Mouse (Mus musculus): Measurements from ENCODE around the gene Armc9.

The Armc9 gene

DNA sequence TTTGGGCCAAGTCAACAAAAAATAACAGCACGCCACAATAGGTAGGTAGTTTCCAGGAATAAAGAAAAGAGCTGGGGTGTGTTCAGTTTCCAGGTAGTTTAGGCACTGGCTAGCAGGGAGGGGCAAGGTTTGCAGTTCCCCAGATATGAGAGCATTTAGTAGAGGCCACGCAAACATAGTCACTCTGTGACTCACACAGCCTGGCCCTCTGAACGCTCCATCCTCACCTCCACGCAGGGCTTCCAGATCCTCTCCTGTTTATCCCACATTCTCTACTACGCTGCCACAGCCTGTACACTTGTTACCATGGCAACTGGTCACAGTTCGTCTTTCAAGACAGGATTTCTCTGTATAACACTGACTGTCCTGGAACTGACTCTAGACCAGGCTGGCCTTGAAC is 70.6 kb downstream of the Armc9 start:
- DNase-seq (ENCODE audit: low read depth, low spot score), result peak; percentile 27

DNA sequence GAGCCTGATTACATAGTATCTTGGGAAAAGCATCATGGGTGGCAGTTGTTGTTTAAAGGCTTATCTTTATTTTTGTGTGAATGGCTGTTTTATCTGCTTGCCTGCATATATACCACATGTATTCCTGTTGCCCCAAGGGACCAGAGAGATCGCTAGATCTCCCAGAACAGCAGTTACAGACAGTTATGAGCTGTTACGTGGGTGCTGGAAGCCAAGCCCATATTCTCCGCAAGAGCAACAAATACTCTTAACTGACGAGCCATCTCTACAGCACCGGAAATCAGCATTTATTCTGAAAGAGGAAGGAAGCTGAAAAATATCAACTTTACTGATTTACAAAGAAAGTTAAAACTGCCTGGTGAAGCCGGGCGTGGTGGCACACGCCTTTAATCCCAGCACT is 74.1 kb downstream of the Armc9 start:
- no peak for DNase-seq (ENCODE audit: low read depth, low spot score)

DNA sequence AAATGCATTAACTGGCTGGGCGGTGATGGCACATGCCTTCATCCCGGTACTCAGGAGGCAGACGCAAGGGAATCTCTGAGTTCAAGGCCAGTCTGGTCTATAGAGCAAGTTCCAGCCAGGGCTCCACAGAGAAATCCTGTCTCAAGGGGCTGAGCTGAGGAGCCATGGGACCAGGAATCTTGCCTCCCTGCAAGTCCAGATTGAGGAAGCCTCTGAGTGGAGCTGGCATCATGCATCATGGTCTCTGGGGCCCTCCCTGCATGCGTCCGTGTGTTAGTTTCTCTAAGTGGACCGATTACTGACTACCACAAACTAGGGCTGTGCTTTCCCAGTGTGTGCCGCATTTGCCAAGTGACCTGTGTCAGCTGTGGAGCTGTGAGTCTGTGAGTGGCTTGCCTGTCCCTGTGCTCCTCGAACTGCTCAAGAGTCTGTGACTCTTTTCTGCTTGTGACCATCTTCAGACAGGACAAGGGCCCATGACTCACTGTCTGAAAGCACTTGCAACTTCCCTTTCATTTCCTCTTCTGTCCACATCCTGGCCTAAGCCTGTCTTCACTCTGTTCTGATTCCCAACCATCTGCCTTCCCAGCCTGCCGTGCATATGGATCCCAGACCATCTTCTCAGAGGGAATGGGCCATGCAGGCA is 74.7 kb downstream of the Armc9 start:
- DNase-seq (ENCODE audit: low read depth, low spot score), result no peak

DNA sequence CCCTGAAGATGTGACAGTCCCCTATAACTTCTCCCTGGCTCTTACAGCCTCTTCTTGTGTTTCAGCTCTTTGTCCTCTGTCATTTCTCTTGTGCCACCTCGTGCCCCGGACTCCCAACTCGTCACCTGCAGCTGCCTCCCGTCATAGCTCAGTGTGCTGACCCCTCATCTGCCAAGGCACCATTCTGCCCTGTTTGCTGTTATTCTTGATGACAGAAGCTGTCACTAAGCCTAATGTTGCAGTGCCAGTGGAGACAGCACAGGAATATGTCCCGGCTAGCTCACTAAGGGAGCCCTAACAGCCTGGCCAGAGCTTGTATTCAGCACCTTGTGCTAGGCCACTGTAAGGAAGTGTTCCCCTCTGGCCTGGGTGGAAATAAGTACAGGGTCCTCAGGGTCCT is 78.1 kb downstream of the Armc9 start:
- DNase-seq (ENCODE audit: low read depth, low spot score), result no peak

DNA sequence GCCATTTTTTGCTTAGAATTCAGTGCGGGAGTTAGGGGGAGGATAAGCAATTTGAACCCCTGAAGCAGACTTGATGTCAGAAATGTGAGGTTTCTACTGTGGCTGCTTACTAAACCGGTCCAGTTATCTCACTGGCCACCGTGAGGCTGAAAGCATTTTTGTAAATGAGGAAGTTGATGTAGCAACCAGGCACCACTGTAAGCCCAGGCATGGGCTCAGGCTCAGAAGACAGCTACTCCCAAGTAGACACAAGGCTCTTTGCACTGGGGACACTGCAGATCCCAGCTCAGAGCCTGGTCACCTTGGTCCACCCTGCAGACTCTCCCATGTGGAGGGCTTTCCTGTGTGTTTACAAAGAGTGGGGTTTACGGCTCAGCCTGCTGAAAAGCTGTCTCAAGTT is 79.2 kb downstream of the Armc9 start:
- no peak for DNase-seq (ENCODE audit: low read depth, low spot score)

DNA sequence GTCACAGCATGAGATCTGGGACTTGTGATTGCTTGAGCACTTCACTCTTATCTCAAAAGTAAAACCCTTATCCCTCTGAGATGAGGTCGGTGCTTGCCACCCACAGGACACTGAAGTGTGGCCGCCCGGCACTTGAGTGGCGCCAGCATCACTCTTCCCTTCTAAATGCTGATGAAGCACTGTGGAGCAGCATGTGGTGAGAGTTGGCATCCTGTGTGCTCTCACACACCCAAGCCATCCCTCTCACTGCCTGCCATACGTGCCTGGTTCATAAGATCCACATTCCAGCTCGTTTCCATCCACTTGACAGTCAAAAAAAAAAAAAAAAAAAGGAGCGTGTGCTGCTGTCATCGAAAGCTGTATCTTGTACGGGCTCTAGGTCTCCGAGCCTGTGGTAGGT is 80.5 kb downstream of the Armc9 start:
- no peak for DNase-seq (ENCODE audit: low read depth, low spot score)

DNA sequence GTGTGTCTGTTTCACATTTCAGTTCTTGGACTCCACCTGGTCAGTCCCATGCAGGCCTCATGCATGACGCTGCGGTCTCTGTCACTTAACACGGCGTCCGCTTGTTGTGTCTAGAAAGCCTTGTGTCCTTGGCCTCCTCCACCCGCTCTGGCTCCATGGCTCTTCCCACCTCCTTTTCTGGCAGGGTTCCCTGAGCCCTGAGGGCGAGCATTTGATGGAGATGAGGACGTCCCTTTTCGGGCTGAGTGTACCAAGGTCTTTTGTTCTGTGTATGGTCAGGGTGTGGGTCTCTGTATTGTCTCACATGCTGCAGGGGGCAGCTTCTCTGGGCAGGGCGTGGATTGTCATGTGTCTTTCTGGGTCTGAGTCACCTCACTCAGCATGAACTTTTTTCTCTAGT is 81.9 kb downstream of the Armc9 start:
- DNase-seq (ENCODE audit: low read depth, low spot score), result no peak

DNA sequence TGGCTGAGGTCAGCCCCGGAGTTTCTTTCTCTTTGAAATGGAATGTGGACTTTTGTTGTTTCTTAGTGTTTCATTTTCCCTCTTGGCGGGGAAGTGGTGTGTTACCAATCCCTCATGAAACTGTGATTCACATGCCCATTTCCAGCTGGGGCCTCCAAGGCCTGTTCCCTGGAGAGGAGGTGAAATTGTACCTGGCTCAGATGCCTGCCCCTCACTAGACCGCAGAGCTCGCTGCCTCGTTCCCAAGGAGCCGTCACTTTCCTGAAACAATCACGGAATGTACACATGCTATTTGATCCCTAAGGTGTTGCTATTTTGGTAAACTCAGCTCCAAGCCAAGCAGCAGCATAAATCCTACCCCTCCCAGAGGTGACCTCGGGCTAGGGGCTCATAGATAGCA is 84.4 kb downstream of the Armc9 start:
- no peak for DNase-seq (ENCODE audit: low read depth, low spot score)

DNA sequence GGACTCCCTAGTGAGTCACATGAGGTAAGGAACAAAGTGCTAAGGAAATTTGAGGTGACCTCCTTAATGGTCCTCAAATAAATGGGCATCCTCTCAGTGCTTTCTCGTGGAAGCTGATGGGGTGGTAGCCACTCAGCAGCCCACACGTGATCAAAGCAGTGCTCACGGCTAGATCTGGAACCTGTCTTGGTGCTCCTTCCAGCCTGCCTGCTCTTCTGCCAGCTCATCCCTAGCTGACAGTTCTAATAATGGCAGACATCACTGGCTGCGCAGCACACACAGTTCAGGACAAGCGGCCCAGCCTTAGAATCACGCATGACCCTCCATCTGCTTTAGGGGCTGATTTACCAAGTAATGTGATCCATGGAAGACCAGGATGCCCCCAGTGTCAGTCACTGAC is 85.3 kb downstream of the Armc9 start:
- no peak for DNase-seq (ENCODE audit: low read depth, low spot score)

DNA sequence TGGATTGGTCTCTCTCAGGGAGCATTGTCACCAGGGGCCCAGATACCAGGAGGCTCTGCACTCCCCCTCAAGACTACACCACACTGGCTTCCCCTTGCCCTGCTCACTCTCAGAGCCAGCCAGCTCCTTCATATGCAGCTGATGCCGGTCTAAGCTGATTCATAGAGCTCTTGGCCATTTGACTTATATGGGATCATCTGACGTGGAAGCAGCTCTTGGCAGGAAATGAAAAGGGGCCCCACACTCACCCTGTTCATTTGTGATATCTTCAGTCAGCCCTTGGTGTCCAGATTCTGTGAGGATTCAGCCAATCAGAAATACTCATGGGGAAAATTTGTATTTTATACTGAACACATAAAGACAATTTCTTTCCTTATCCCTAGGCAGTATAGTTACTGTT is 86.4 kb downstream of the Armc9 start:
- no peak for DNase-seq (ENCODE audit: low read depth, low spot score)

DNA sequence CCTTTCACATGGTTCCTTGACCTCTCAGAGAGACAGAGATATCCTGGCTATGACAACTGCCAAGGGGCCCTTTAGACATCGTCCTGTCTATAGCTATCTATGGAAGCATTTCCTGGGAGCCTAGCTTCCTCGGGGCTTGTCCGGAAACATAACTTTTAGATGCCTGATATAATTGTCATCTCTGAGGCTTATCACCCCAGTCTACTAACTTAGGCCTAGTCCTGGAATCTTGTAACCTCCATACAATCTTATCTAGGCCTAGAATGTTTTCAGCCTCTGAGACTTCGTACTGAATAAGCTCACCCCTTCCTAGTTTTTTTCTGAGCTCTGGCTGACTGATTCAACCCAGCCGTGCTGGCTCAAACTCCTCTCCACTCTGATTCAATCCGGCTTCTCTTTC is 88.9 kb downstream of the Armc9 start:
- DNase-seq (ENCODE audit: low read depth, low spot score), result no peak

DNA sequence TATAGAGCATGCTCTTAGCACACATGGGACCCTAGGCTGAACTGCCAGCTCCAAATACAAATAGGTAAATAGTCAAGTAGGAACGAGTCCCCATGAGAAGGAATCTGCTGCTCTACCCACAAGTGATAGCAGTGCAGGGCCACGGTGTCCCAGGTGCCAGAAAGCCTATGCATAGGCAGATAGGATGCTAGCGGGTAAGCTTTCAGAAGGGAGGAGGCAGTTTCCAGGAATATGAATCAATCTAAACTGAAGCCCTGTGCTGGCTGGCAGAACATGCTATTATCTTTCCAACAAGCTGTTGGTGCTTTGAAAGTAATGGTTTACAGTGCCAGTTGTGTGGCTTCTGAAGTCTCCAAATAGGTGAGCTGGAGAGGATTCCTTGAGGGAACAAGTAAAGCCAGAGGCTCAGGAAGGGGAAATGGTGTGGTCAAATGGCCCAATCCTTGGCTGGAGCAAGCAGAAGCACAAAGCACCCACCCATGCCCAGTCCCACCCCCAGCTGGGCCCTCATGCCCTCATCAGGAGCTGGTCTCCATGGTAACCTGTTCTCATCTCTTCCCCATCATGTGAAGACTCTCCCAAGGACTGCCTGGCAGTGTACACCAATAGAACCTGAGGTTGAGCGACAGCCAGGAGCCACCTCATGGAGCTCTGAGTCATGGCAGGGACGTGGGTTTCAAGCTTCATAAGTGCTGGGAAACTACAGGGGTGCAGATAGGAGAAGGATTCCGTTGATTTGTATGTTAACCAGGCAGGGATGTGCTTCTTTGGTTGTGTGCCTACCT is 90.9 kb downstream of the Armc9 start:
- no peak for DNase-seq (ENCODE audit: low read depth, low spot score)

DNA sequence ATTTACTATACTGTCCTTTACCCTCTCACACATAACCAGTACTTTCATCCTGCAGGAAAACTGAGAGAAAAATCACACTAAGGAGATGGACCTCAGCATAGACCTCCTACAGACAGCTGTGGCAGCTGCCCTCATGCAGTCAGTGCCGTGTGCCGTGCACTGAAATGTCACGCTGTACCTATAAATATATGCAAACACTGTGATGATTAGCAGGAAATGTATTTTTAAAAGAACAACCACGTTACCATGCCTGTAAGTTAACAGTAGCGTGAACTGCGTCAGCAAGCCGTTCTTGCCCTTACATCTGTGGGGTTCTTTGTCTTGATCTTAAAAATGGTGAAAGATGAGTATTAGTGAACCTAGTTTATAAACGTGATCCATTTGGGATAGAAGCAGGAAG is 98.8 kb downstream of the Armc9 start:
- no peak for DNase-seq (ENCODE audit: low read depth, low spot score)

DNA sequence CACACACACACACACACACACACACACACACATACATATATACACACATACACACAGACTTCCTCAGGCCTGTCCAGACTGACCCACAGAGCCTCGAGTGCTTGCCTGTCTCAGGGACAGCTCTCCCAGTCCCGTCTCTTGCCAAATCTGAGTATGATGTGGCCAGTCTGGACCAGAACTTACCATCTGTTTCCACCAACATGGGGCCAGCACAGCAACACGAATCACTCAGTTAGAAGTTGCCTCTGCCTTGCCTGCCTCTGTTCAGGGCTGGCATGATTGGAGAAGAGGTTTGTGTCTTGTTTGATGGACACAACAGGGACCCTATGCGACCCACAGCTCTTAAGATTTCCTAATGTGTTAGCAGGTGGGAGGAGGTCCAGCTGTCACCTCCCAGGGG is 101.7 kb downstream of the Armc9 start:
- DNase-seq (ENCODE audit: low read depth, low spot score), result no peak

DNA sequence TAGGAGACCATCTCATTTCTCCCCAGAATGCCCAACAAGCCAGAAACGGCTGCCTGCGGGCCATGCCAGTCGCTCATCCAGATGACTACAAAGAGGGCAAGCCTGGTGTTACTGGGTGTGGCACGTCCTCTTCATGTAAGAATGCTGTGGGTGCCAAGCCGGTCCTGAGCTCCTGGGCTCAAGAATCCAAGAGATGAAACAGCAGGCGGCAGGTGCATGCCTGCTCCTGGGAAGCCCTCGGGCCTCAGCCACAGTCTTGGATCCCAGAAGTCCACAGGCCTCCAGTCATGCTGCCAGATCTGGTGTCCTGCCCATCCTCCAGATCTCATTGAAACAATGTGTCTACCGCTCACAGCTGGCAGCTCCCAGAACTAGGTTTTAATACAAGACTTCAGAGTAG is 102.6 kb downstream of the Armc9 start:
- no peak for DNase-seq (ENCODE audit: low read depth, low spot score)

DNA sequence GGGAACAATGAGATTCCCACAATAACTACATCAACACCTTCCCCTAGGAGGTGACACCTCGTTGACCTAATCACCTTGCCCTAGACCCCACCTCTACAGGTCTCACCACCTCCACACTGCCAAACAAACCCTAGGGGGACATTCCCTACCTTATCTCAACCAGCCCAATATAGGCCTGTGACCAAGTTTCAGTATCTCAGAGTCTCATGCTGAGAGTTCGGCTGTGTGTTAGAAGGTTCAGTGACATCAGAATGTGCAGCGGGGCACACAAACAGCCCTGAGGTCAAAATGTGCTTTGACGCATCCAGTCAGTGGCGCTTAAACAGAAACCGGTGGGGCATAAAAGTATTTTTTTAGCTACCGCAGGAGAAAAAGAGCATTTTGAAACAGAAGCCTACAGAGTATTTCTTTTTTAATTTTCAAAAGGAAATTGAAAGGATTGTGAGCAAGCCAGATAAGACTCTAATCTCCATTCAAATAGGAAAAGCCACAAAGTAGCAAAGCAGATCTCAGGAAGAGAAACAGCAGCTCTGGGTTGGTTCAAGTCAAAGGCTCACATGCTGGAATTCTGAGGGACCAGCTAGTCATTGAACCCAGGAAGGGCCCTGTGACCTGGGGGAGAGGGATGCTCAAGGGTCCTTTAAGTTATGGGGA is 103.7 kb downstream of the Armc9 start:
- DNase-seq (ENCODE audit: low read depth, low spot score), result no peak

DNA sequence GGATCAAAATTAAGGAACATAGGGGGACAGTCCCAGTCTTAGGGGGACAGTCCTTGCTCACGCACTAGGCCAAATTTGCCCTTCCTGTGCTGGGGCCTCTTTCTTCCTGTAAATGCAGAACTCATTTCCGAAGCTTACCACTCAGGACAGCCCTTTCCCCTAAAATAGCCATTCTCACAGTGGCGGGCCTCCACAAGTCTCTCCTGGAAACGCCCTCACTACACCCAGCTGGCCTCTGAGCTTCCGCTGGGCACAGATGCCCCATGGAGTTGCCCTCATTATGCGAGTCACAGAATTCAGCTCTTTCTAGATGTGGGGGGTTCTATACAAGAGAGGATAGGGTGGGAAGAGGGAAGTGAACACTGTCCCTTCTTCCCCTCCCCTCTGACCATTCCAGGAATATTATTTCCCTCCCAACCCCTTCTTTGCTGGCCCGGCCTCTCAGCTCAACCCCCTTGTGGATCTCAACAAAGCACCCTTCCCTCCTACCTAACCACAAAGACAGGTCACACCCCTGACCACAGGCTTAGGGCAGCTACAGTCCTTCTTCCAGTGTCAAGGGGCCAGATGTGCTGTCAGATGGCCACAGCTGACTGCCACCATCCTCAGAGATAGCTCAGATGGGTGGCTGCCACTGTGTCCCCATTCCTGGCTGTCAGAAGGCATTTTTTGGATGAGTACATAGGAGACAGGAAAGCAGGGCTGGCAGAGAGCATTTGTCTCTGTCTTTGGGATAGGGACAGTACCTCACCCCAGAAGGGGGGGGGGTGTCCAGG is 109.2 kb downstream of the Armc9 start:
- no peak for DNase-seq (ENCODE audit: low read depth, low spot score)

DNA sequence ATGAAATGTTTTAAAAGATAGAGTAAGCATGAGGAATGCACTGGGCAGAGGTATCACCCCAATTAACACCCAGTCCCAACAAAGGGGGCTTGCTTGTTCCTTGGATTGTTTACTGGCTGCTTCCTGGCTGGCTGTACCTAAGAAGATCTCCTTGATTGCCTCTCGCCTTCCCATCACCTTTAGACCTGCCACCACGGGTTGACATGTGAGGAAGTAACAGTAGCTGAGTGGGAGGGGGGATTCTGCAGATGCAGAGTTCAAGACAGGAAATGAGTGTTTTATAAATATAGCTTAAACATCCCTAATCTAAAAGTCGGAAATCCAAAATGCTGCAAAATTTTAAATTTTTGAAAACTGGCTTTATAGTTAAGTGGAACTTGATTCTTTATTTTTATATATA is 110.5 kb downstream of the Armc9 start:
- no peak for DNase-seq (ENCODE audit: low read depth, low spot score)

DNA sequence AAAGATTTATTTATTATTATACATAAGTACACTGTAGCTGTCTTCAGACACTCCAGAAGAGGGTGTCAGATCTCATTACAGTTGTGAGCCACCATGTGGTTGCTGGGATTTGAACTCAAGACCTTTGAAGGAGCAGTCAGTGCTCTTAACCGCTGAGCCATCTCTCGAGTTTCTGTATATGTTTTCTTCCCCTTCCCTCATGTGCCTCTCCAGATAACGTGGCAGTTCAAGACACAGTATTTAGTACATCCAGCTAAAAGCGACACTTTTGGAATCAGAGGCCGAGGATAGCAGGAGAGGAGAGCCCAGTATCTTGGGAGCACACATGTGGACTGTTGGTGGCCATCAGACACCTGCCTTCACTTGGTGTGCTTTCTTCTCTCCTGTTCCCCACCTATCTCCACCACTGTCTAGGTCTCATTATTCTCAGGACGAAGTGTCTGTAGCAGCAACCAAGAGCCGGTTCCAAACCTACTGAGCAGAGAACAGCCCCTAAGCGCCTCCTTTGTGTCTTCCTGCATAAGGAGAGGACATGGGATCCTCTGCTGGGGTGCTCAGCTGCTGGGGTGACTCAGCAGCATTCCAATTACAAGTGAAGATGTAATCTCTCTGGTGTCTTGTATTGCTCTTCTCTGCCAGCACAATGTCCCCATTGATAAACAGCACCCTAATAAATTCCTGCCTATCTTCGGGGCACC is 114.1 kb downstream of the Armc9 start:
- no peak for DNase-seq (ENCODE audit: low read depth, low spot score)

DNA sequence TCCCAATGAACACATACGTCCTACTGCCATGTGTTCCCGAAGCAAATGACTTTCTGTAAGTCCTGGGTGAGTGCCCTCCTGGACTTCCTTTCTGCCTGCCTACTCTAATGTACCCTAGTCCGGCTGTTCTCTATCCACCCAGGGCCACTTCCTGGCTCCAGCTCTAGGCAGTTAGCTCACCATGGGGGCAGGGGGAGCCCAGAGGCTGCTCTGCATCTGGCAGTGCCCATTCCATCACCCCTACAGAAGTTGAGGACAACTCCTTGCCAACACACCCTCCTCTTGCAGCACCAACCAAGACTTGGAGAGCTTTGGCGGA is 114.6 kb downstream of the Armc9 start:
- no peak for DNase-seq (ENCODE audit: low read depth, low spot score)

DNA sequence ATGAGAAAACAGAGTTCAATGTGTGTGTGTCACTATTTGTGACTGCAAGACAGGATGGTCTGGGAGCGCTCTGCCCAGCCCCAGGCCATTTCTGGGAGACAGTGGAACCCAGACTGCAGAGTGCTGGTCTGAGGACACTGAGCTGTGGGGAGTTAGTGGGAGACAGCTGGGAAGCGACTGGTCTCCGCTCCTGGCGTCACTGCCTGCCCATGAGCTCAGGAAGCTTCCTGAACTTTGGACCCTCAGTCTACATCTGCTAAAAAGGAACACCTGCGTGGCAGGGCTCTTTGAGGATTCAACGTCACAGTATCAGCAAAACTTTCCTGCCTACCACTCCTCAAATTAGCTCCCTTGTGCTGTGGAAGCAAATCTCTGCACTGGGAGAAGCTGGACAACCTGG is 117.1 kb downstream of the Armc9 start:
- DNase-seq (ENCODE audit: low read depth, low spot score), result no peak

DNA sequence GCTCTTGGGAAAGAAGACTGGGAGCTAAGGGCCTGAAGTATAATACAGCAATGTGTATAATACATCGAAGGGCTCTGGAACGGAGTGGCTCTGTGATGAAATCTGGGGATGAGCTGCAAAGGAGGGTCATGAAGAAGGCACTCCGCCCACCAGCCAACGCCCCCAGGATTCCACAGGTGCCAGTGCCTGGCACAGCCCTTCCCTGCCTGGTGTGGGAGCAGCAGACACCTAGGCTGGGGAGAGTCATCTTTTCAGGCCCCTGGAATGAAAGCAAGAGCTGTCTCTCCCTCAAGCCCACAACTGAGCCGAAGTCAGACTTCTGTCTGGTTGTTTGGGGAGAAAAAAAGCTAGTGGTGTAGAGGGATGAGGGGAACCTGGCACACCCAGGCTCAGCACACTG is 122.5 kb downstream of the Armc9 start:
- no peak for DNase-seq (ENCODE audit: low read depth, low spot score)

Measured in mesoderm, embryonic 11.5 days (tissue).